Mouse (Mus musculus): ENCODE data around the gene Tgif2lx1. TPM values are rescaled to one million over a fixed set of nuclear protein-coding genes. Genes with fewer than 3 reads are reported as not detected.
"Not testable (repeated sequence)": the region's sequence is repeated elsewhere in the genome, so short reads cannot be mapped to it uniquely, and the experiment has no call there.

The Tgif2lx1 gene
- total RNA-seq (2021): not detected
- long read RNA-seq, experiment 1: 0 reads
- long read RNA-seq, experiment 2: 0 reads

- not testable (repeated sequence) for DNase-seq
Observed at GRCm38 (mm10) chrX:118480637-118481036, at the start of gene Tgif2lx1. TSS of gene Tgif2lx1 (minus strand) at chrX:118480737.

Other genes with a start within 250 kb of the Tgif2lx1 start
- gene Tgif2lx2, start 53.5 kb downstream of the Tgif2lx1 start, total RNA-seq (2021): not detected

Data from gastrocnemius, postnatal 25 days (tissue).